In the genomic region with DNA sequence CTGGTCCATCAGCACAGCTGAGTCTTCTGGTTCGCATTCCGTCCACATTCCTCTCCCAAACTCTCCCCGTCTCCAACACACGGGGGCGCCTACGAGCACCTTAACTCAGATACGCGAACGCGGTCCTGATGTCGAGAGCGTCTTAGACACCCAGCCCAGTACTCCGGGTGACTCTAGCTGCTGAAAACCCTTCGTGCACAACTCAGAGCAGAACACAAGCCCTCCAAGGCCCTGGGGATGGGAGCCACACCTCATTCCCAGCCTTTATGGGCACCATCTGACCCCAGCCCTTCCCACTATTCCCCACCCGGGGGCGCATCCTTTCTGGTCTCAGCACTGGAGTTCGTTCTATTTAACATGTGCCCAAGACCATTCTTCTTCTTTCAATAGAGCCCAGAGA, we compare ENCODE assay signal across 8 mouse cellular contexts. TPM values are rescaled to one million over a fixed set of nuclear protein-coding genes. Genes with fewer than 3 reads are reported as not detected.
A peak's percentile ranks its signal among the peaks of the same experiment; 100 is the strongest.
DNase-seq lines count a peak whose midpoint lies in the region; ATAC-seq lines count a peak whose summit lies in the region.

No protein-coding gene starts in this region.

- peak overlapping the region; percentile 55 for H3K9ac ChIP-seq in hindbrain, embryonic 16.5 days (ENCODE audit: low read depth, low read length)

- H3K4me3 ChIP-seq in hindbrain, embryonic 16.5 days (ENCODE audit: low read length) = peak overlapping the region; percentile 34

- no peaks in the 10 kb centered on the region for H3K36me3 ChIP-seq in hindbrain, embryonic 16.5 days (ENCODE audit: control insufficient read depth, insufficient read depth, low read length)

- DNase-seq in MN1 (ENCODE audit: low spot score) = peak; percentile 93
- peak; percentile 73 for DNase-seq in cerebellum, adult 9-11 months
- DNase-seq in frontal cortex, postnatal 25 days (ENCODE audit: low spot score in 2 of 2) = peak; percentile 77 to 81
- peak; percentile 76 for DNase-seq in left cerebral cortex, adult 11 months (ENCODE audit: low spot score)
- peak; percentile 88 for DNase-seq in lung, postnatal 36 days
- DNase-seq in retina, embryonic 14.5 days (ENCODE audit: low spot score) = peak; percentile 88
- DNase-seq in thymus, postnatal 4 days = peak; percentile 86

- H3K4me2 ChIP-seq in hindbrain, embryonic 16.5 days (ENCODE audit: low read length) = peak overlapping the region; percentile 72

- peak; percentile 58 for ATAC-seq in hindbrain, embryonic 16.5 days

- H3K27ac ChIP-seq in hindbrain, embryonic 16.5 days (ENCODE audit: low read depth, low read length) = peak overlapping the region; percentile 68; the same call in 1 of the 2 replicates

- under 1% methylated on average over 17 of the region's 17 CpGs for WGBS in hindbrain, embryonic 16.5 days

- H3K9me3 ChIP-seq in hindbrain, embryonic 16.5 days (ENCODE audit: control insufficient read depth, low read length) = no peaks in the 10 kb centered on the region

- H3K4me1 ChIP-seq in hindbrain, embryonic 16.5 days (ENCODE audit: control insufficient read depth, insufficient read depth, low read depth, low read length) = peaks cover 22% of the 10 kb centered on the region

- H3K27me3 ChIP-seq in hindbrain, embryonic 16.5 days (replicated peaks; ENCODE audit: control insufficient read depth, insufficient read depth, low read length) = no peaks in the 10 kb centered on the region

RNA-seq across cellular contexts. Expression of a gene that starts 27.3 kb away (rescaled TPM):
- 1.7 and 1.9 TPM in 2 replicates for polyA plus RNA-seq in hindbrain, embryonic 16.5 days (2015; fragmentation: Nextera tagmentation; extraction: Ambion mirVana)

Comparison
In these comparisons a context has a peak if more than half of its experiments do, and no peak if none do; other contexts are left out.
1. Peak in every context shown above with its lines: DNase-seq, ATAC-seq, H3K4me3 ChIP-seq and H3K27ac ChIP-seq.